Mouse (Mus musculus): Measurements from ENCODE around the gene Rac2. TPM values are rescaled to one million over a fixed set of nuclear protein-coding genes. Genes with fewer than 3 reads are reported as not detected.

Gene Rac2
- total RNA-seq, 1 experiment from 2014 or later: 145 TPM

- no peak for ATAC-seq (replicated peaks in 1 of 2; ENCODE audit: insufficient read depth in 1 of 2, low FRiP score in 2 of 2, low TSS enrichment in 1 of 2, low read depth in 1 of 2, poor library complexity in 2 of 2, severe bottlenecking in 2 of 2)
Observed at GRCm38 (mm10) chr15:78533346-78533835, 39.2 kb downstream of the Rac2 start.

GRCm38 (mm10) chr15:78532566-78533345 is 39.8 kb downstream of the Rac2 start:
- ATAC-seq (replicated peaks in 1 of 2; ENCODE audit: insufficient read depth in 1 of 2, low FRiP score in 2 of 2, low TSS enrichment in 1 of 2, low read depth in 1 of 2, poor library complexity in 2 of 2, severe bottlenecking in 2 of 2): no peak

DNA sequence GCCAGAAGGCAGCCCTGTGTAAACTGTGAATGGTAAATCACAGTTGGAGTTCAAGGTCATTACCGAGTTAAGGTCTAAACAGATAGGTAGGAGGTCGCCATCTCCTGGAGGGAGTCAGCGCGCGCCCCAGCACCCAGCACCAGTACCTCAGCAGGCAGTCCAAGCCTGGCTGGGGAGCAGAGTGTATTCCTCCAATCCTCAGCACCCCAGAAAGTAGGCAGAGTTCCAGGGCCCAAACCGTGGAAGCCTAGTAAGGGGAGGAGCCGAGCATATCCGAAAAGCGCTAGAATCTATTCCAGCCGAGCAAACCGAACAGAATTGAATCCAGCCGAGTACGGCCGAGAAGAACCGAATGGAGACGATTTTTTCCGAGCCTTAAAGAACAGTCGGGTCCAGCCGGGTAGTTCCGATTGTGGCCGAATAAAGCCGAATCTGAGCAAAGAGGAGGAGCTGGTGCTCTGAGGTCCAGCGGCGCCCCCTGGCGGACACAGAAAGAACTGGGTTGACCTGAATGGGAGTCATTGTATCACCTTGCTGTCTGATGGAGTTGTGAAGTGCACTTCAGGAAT is 40.6 kb downstream of the Rac2 start:
- ATAC-seq (replicated peaks in 1 of 2; ENCODE audit: insufficient read depth in 1 of 2, low FRiP score in 2 of 2, low TSS enrichment in 1 of 2, low read depth in 1 of 2, poor library complexity in 2 of 2, severe bottlenecking in 2 of 2): peak; percentile 83 to 84

DNA sequence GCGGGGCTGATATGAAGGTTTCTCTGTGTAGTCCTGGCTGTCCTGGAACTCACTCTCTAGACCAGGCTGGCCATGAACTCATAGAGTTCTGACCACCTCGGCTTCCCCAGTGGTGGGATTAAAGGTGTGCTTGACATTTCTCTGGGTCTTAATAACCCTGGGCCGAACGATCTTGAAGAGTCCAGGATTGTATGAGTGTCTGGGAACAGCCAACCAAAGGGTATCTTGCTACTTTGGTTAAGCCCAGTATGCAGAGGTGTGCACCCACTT is 41.2 kb downstream of the Rac2 start:
- no peak for ATAC-seq (replicated peaks in 1 of 2; ENCODE audit: insufficient read depth in 1 of 2, low FRiP score in 2 of 2, low TSS enrichment in 1 of 2, low read depth in 1 of 2, poor library complexity in 2 of 2, severe bottlenecking in 2 of 2)

GRCm38 (mm10) chr15:78530671-78531450 is 41.7 kb downstream of the Rac2 start, which contains the start of gene C1qtnf6:
C1qtnf6 (minus strand) TSS chr15:78531416.
- no peak for ATAC-seq (replicated peaks in 1 of 2; ENCODE audit: insufficient read depth in 1 of 2, low FRiP score in 2 of 2, low TSS enrichment in 1 of 2, low read depth in 1 of 2, poor library complexity in 2 of 2, severe bottlenecking in 2 of 2)

DNA sequence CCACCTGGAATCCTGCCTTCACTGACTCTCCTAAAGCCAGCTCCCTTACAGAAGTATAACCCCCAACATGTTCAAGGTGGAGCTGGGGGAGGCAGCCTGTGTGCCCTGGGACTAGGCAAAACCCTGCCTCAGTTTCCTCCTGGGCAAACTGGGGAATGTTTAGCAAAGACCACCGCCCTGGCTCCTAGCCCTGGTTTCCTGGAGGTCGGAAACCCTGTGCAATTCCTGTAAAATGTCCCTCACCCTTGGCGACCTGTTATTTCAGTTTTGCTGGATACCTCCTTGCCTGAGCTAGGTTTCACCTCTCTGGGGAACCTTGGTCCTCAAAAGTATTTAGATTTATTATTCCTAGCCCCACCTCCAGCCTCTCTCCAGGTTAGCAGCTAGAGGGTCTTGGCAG is 42.4 kb downstream of the Rac2 start:
- no peak for ATAC-seq (replicated peaks in 1 of 2; ENCODE audit: insufficient read depth in 1 of 2, low FRiP score in 2 of 2, low TSS enrichment in 1 of 2, low read depth in 1 of 2, poor library complexity in 2 of 2, severe bottlenecking in 2 of 2)

DNA sequence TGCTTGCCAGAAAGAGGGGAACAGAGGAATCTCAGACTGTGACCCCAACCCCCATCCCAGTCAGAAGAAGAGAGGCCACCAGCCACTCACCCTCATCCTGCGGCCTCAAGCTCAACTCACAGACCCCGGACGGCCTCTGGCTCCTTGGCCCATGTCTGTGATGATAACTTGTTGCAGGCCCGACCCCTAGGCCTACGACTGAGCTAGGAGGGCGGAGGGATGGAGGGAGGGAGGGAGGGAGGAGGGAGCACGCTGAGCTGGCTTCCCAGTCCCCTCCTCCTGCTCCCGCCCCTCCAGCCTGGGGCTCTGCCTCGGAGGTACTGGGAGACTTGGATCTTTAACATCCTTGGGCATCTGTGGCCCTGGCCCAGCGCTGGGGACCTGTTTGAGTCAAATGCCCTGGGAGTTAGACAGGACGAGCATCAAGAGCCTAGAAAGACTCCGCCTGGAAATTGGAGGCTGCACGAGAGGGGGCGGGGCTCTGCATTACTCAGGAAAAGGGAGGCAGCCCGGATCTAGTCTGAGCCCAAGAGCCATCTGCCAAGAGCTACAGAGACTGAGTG is 43.1 kb downstream of the Rac2 start:
- ATAC-seq (replicated peaks in 1 of 2; ENCODE audit: insufficient read depth in 1 of 2, low FRiP score in 2 of 2, low TSS enrichment in 1 of 2, low read depth in 1 of 2, poor library complexity in 2 of 2, severe bottlenecking in 2 of 2): no peak

DNA sequence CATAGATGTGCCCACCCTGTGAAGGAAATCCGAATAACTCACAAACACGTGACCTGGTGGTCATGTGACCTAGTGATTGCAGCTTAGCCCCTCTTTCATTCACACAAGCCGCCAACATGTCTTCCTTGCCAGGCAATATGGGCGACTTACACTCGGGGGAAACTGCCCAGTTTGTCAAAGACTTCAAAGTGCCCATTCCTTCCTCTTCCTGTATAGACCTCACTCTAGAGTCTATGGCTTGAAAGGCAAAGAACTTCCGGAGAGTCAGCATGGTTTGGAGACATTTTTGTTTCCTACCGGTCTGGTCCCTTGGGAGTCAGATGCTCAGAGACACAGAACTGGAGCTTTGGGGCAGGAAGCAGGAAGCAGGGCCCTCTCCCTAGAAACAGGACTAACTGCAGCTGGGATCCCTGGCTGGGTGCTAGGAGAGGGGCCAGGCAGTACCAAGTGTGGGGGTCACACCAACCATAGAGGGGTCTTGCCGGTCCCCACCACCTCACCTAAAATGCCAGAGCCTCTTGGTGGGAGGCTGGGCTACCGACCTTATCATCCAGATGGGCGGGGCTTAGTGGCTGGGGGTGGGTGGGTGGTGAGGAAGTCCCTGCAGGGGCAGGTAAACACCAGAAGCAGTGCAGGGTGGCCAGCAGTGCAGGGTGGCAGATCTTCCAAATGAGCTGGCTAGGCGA is 43.7 kb downstream of the Rac2 start:
- ATAC-seq (replicated peaks in 1 of 2; ENCODE audit: insufficient read depth in 1 of 2, low FRiP score in 2 of 2, low TSS enrichment in 1 of 2, low read depth in 1 of 2, poor library complexity in 2 of 2, severe bottlenecking in 2 of 2): no peak

DNA sequence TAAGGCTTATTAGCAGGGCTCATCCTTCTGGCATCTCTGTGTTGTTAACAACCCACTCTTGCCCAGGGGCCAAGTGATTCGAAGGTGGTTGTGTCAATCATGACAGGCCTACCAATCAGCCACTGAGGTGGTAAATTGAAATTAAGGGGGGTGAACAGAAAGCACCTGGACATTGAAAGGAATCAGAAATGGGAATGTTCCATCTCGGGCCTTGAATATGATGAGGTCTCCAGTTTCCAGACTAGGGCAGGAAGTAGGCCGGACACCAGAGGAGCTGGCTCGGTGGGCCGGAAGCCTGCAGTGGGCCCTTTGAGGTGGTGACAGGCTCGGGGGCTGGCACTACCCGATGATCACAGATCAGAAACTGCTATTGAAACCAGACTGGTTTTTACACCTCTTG is 44.6 kb downstream of the Rac2 start:
- no peak; a peak in 1 of 4 replicates for ATAC-seq (replicated peaks in 1 of 2; ENCODE audit: insufficient read depth in 1 of 2, low FRiP score in 2 of 2, low TSS enrichment in 1 of 2, low read depth in 1 of 2, poor library complexity in 2 of 2, severe bottlenecking in 2 of 2)

- ATAC-seq (replicated peaks in 1 of 2; ENCODE audit: insufficient read depth in 1 of 2, low FRiP score in 2 of 2, low TSS enrichment in 1 of 2, low read depth in 1 of 2, poor library complexity in 2 of 2, severe bottlenecking in 2 of 2): no peak
Observed at GRCm38 (mm10) chr15:78524163-78524562, 48.4 kb downstream of the Rac2 start.

GRCm38 (mm10) chr15:78521892-78522291 is 50.7 kb downstream of the Rac2 start:
- peak in 1 of 2 experiments; percentile 33; a peak in 1 of 4 replicates for ATAC-seq (replicated peaks in 1 of 2; ENCODE audit: insufficient read depth in 1 of 2, low FRiP score in 2 of 2, low TSS enrichment in 1 of 2, low read depth in 1 of 2, poor library complexity in 2 of 2, severe bottlenecking in 2 of 2)

DNA sequence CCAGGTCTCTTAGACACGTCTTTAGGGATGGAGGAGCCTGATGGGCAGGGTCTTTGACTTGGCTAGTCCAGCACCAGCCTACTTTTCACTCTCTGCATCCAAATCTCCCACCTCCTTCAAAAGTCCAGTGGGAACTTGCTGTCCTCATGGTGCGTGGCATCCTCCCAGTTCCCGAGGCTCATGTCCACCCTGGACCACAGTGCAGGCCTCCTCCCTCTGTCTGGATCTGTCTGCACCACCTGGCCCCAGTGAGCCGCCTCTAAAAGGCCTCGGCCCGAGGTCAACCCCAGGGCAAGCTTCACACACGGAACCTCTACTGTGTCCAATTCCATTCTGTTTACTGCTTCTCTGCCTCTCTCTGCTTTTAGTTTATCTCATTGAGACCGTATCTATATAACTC is 51.3 kb downstream of the Rac2 start:
- ATAC-seq (replicated peaks in 1 of 2; ENCODE audit: insufficient read depth in 1 of 2, low FRiP score in 2 of 2, low TSS enrichment in 1 of 2, low read depth in 1 of 2, poor library complexity in 2 of 2, severe bottlenecking in 2 of 2): no peak

DNA sequence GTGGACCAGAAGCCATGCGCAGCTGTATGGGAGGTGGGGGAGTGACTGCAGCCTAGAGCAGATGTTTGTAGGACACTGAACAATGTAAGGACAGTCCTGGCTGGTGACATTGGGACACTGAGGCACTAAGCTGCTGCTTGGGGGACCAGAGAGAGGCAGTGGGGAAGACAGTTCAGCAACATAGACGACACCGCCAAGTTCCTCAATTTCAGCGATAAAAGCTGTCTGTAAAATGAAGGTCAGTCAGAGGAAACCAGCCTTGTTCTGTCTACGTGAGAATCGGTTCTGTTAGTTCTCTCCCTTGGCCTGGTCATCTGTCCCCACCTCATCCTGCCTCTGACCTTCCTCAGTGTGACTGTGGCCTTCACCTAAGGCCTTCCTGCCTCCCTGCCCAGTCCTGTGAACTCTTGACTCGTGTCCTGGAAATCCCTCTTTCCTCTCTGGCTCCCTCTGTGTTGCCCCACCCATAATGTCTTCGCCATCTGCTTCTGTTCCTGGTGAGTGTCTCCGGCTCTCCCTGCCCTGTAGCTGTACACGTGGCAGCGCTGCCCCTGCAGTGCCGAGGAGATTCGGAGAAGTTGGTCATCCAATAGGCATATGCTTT is 52.4 kb downstream of the Rac2 start:
- ATAC-seq (replicated peaks in 1 of 2; ENCODE audit: insufficient read depth in 1 of 2, low FRiP score in 2 of 2, low TSS enrichment in 1 of 2, low read depth in 1 of 2, poor library complexity in 2 of 2, severe bottlenecking in 2 of 2): peak in 1 of 2 experiments; percentile 4; a peak in 1 of 4 replicates

DNA sequence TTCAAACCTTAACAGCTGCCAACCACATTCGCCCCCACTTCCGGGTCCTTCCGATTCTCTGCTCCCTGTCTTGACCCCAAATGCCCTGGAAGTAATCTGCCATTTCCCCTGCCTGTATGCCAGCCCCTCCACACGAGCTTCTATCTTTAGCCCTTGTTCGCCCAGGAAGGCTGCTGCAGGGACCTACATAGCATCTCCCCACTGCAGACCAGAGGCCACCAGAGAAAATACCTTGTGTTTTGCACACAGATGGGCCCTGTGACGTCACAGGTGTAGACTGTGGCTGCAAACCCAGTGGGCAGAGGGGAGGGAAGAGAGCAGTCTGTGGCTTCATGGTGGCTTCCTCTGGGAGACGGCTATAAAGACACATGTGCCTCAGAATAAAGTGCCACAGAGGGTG is 54.4 kb downstream of the Rac2 start:
- no peak for ATAC-seq (replicated peaks in 1 of 2; ENCODE audit: insufficient read depth in 1 of 2, low FRiP score in 2 of 2, low TSS enrichment in 1 of 2, low read depth in 1 of 2, poor library complexity in 2 of 2, severe bottlenecking in 2 of 2)

- ATAC-seq (replicated peaks in 1 of 2; ENCODE audit: insufficient read depth in 1 of 2, low FRiP score in 2 of 2, low TSS enrichment in 1 of 2, low read depth in 1 of 2, poor library complexity in 2 of 2, severe bottlenecking in 2 of 2): no peak
Observed at GRCm38 (mm10) chr15:78515759-78516158, 56.8 kb downstream of the Rac2 start.

DNA sequence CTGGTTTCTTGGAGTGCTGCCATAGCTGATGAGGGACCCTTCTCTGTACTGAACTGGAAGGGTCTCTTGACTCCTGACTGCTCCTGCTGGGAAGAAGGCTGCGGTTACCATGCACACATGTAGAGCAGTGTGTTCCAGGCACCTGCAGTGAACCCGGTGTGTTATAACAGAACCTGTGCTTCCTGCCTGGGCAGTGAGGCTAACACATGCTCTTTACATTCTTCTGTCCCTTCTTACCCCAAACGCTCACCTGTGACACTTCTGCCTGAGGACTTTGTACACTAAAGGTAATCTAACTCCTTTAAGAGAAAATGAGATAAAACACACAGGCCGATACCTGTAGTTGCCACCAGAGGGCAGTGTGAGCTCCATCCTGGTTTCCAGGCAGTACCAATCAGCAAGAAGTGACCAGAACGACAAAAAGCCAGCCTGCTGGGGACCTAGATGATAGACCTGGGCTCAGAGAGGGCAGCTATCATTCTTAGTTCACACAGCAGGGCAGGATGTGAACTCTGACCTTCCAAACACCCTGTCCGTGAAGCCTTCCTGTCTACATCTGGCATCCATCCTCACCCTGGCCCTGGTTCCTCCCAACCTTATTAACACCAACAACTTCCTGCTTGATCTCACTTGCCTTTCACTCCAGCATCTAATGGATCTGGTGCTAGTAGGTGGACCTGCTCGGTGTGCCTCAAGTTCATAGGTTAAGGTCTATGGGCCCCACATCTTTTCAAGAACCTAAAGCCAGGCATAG is 58.0 kb downstream of the Rac2 start:
- peak; percentile 47 to 50; a peak in 2 of 4 replicates for ATAC-seq (replicated peaks in 1 of 2; ENCODE audit: insufficient read depth in 1 of 2, low FRiP score in 2 of 2, low TSS enrichment in 1 of 2, low read depth in 1 of 2, poor library complexity in 2 of 2, severe bottlenecking in 2 of 2)

All from hematopoietic stem cell, adult 5-6 weeks (primary cell).